Mouse (Mus musculus): Measurements from ENCODE around the gene Lrrc8b. TPM values are rescaled to one million over a fixed set of nuclear protein-coding genes. Genes with fewer than 3 reads are reported as not detected.
A peak's percentile ranks its signal among the peaks of the same experiment; 100 is the strongest.

The Lrrc8b gene
- total and polyA plus RNA-seq, 3 experiments, result 7.4 to 14.0 TPM; not detected in 1

- TF ChIP-seq ZNF384 (IDR thresholded peaks at IDR 0.05; ENCODE audit: low read depth, low read length) (no peak), MAZ (IDR thresholded peaks at IDR 0.05; ENCODE audit: low read depth, low read length) (no peak)
Observed at GRCm38 (mm10) chr5:105409092-105409491, 6.5 kb upstream of the Lrrc8b start (continued).

- Histone ChIP-seq H3K4me3 (ENCODE audit: control insufficient read depth in 1 of 2, insufficient read depth in 1 of 2, low read depth in 2 of 2, low read length in 2 of 2) (no peak overlapping the region), H3K79me2 (ENCODE audit: control insufficient read depth, insufficient read depth, low read length, poor library complexity) (peaks cover 4% of the 10 kb centered on the region), H3K4me1 (ENCODE audit: control insufficient read depth in 1 of 2, insufficient read depth in 2 of 2, low read length in 2 of 2) (peaks cover 16 to 38% of the 10 kb centered on the region in 2 experiments), H3K9ac (ENCODE audit: control insufficient read depth, low read depth, low read length, poor library complexity, severe bottlenecking) (no peak overlapping the region), H3K9me3 (replicated peaks; ENCODE audit: insufficient read depth, low read length) (no peaks in the 10 kb centered on the region), H3K27me3 (ENCODE audit: control insufficient read depth in 1 of 2, insufficient read depth in 2 of 2, low read length in 2 of 2) (no peaks in the 10 kb centered on the region), H3K36me3 (ENCODE audit: control insufficient read depth in 1 of 2, insufficient read depth in 2 of 2, low read length in 2 of 2) (peaks cover 0 to 30% of the 10 kb centered on the region in 2 experiments; a peak in 2 of 4 replicates), H3K27ac (ENCODE audit: control insufficient read depth, low read depth, low read length) (peak overlapping the region; percentile 40; the same call in 1 of the 2 replicates)
- peak; percentile 78 for DNase-seq (ENCODE audit: low read depth, low spot score)
- TF ChIP-seq MAFK (IDR thresholded peaks at IDR 0.05; ENCODE audit: borderline replicate concordance, low read depth, low read length) (no peak), UBTF (IDR thresholded peaks at IDR 0.05; ENCODE audit: borderline replicate concordance, insufficient read depth, low read depth, low read length) (no peak), E2F4 (IDR thresholded peaks at IDR 0.05; ENCODE audit: borderline replicate concordance, low read depth, low read length) (no peak), ELF1 (IDR thresholded peaks at IDR 0.05; ENCODE audit: low read depth, low read length) (no peak), ZMIZ1 (IDR thresholded peaks at IDR 0.05; ENCODE audit: low read depth, low read length) (no peak), POLR2A (IDR thresholded peaks at IDR 0.05; ENCODE audit: control insufficient read depth in 1 of 2, insufficient read depth in 1 of 2, low read depth in 1 of 2, low read length in 2 of 2, poor library complexity in 1 of 2) (0 out of 4 replicates have a peak, but pooled peaks of 1 of the 2 experiments have one; percentile 23), CHD2 (IDR thresholded peaks at IDR 0.05; ENCODE audit: low read length) (no peak), ETS1 (IDR thresholded peaks at IDR 0.05; ENCODE audit: low read depth, low read length) (peak; percentile 45; the same call in 1 of the 2 replicates), MEF2A (IDR thresholded peaks at IDR 0.05; ENCODE audit: extremely low read depth, insufficient replicate concordance, low read depth, low read length, poor library complexity, severe bottlenecking) (no peak), MAX (IDR thresholded peaks at IDR 0.05; ENCODE audit: low read length) (peak; percentile 68; the same call in 1 of the 2 replicates), TCF12 (IDR thresholded peaks at IDR 0.05; ENCODE audit: low read depth, low read length) (peak; percentile 58), TAL1 (IDR thresholded peaks at IDR 0.05; ENCODE audit: low read length) (peak; percentile 87), MYC (IDR thresholded peaks at IDR 0.05; ENCODE audit: low read depth, low read length) (peak; percentile 54; the same call in 1 of the 2 replicates), SMC3 (IDR thresholded peaks at IDR 0.05; ENCODE audit: low read depth, low read length) (no peak), USF2 (IDR thresholded peaks at IDR 0.05; ENCODE audit: borderline replicate concordance in 1 of 2, insufficient read depth in 1 of 2, low read depth in 1 of 2, low read length in 2 of 2) (no peak), NRF1 (IDR thresholded peaks at IDR 0.05; ENCODE audit: insufficient read depth, low read depth, low read length, poor library complexity, severe bottlenecking) (no peak), JUND (IDR thresholded peaks at IDR 0.05; ENCODE audit: low read depth, low read length) (no peak), GABPA (IDR thresholded peaks at IDR 0.05; ENCODE audit: low read depth, low read length) (no peak), USF1 (IDR thresholded peaks at IDR 0.05; ENCODE audit: low read depth, low read length) (no peak), NELFE (IDR thresholded peaks at IDR 0.05; ENCODE audit: low read depth, low read length) (no peak), EP300 (IDR thresholded peaks at IDR 0.05; ENCODE audit: low read depth in 1 of 2, low read length in 2 of 2) (peak in 1 of 2 experiments; percentile 71; a peak in 2 of 4 replicates), TBP (IDR thresholded peaks at IDR 0.05; ENCODE audit: low read depth, low read length) (no peak), ZNF384 (IDR thresholded peaks at IDR 0.05; ENCODE audit: low read depth, low read length) (no peak), POLR2AphosphoS5 (IDR thresholded peaks at IDR 0.05; ENCODE audit: borderline replicate concordance, low read depth, low read length) (no peak), CTCF (IDR thresholded peaks at IDR 0.05 in 2 of 3, conservative IDR thresholded peaks at IDR 0.05 in 1 of 3; ENCODE audit: control insufficient read depth in 1 of 3, insufficient read depth in 1 of 3, low read depth in 2 of 3, low read length in 3 of 3, poor library complexity in 1 of 3, severe bottlenecking in 1 of 3) (no peak), SIN3A (IDR thresholded peaks at IDR 0.05; ENCODE audit: low read length) (0 out of 2 replicates have a peak, but pooled peaks have one; percentile 18), RCOR1 (IDR thresholded peaks at IDR 0.05; ENCODE audit: low read depth, low read length) (no peak), HCFC1 (IDR thresholded peaks at IDR 0.05; ENCODE audit: low read depth, low read length) (no peak), GATA1 (IDR thresholded peaks at IDR 0.05; ENCODE audit: low read depth, low read length) (peak; percentile 64), BHLHE40 (IDR thresholded peaks at IDR 0.05; ENCODE audit: borderline replicate concordance, low read depth, low read length) (no peak), KAT2A (conservative IDR thresholded peaks at IDR 0.05; ENCODE audit: low read depth, low read length) (no peak), MYB (IDR thresholded peaks at IDR 0.05; ENCODE audit: low read depth, low read length) (no peak)
Observed at GRCm38 (mm10) chr5:105410521-105411293, 4.9 kb upstream of the Lrrc8b start.
